Mouse (Mus musculus): ENCODE results near the gene Pyroxd1. TPM values are rescaled to one million over a fixed set of nuclear protein-coding genes. Genes with fewer than 3 reads are reported as not detected.

The Pyroxd1 gene
- total and polyA plus RNA-seq, 3 experiments, result 6.5 to 7.5 TPM; not detected in 1

- H3K36me3 ChIP-seq (ENCODE audit: control insufficient read depth in 1 of 2, insufficient read depth in 2 of 2, low read length in 2 of 2), result peaks cover 12 to 13% of the 10 kb centered on the region in 2 experiments
Measured at GRCm38 (mm10) chr6:142395756-142396155, 50.3 kb downstream of the Pyroxd1 start.

GRCm38 (mm10) chr6:142411140-142411539 is 65.7 kb downstream of the Pyroxd1 start:
- H3K4me1 ChIP-seq (ENCODE audit: control insufficient read depth in 1 of 2, insufficient read depth in 2 of 2, low read length in 2 of 2), result no peaks in the 10 kb centered on the region
- H3K9me3 ChIP-seq (replicated peaks; ENCODE audit: insufficient read depth, low read length), result no peaks in the 10 kb centered on the region
- H3K9ac ChIP-seq (ENCODE audit: control insufficient read depth, low read depth, low read length, poor library complexity, severe bottlenecking), result no peak overlapping the region
- H3K79me2 ChIP-seq (ENCODE audit: control insufficient read depth, insufficient read depth, low read length, poor library complexity), result no peaks in the 10 kb centered on the region
- no peak for DNase-seq (ENCODE audit: low read depth, low spot score)
- H3K27me3 ChIP-seq (ENCODE audit: control insufficient read depth in 1 of 2, insufficient read depth in 2 of 2, low read length in 2 of 2), result no peaks in the 10 kb centered on the region
- H3K27ac ChIP-seq (ENCODE audit: control insufficient read depth, low read depth, low read length), result no peak overlapping the region
- no peak overlapping the region for H3K4me3 ChIP-seq (ENCODE audit: control insufficient read depth in 1 of 2, insufficient read depth in 1 of 2, low read depth in 2 of 2, low read length in 2 of 2)
- no peaks in the 10 kb centered on the region for H3K36me3 ChIP-seq (ENCODE audit: control insufficient read depth in 1 of 2, insufficient read depth in 2 of 2, low read length in 2 of 2)
- no peak for TF ChIP-seq SIN3A (IDR thresholded peaks at IDR 0.05; ENCODE audit: low read length)
- TF ChIP-seq GATA1 (IDR thresholded peaks at IDR 0.05; ENCODE audit: low read depth, low read length), result no peak
- TF ChIP-seq MXI1 (IDR thresholded peaks at IDR 0.05; ENCODE audit: low read depth, low read length), result no peak
- TF ChIP-seq ELF1 (IDR thresholded peaks at IDR 0.05; ENCODE audit: low read depth, low read length), result no peak
- no peak for TF ChIP-seq MAFK (IDR thresholded peaks at IDR 0.05; ENCODE audit: borderline replicate concordance, low read depth, low read length)
- TF ChIP-seq SMC3 (IDR thresholded peaks at IDR 0.05; ENCODE audit: low read depth, low read length), result no peak
- TF ChIP-seq BHLHE40 (IDR thresholded peaks at IDR 0.05; ENCODE audit: borderline replicate concordance, low read depth, low read length), result no peak
- TF ChIP-seq TBP (IDR thresholded peaks at IDR 0.05; ENCODE audit: low read depth, low read length), result no peak
- no peak for TF ChIP-seq ZMIZ1 (IDR thresholded peaks at IDR 0.05; ENCODE audit: low read depth, low read length)
- no peak for TF ChIP-seq TCF12 (IDR thresholded peaks at IDR 0.05; ENCODE audit: low read depth, low read length)
- TF ChIP-seq MYB (IDR thresholded peaks at IDR 0.05; ENCODE audit: low read depth, low read length), result no peak
- no peak for TF ChIP-seq GABPA (IDR thresholded peaks at IDR 0.05; ENCODE audit: low read depth, low read length)
- no peak for TF ChIP-seq E2F4 (IDR thresholded peaks at IDR 0.05; ENCODE audit: borderline replicate concordance, low read depth, low read length)
- no peak for TF ChIP-seq RAD21 (IDR thresholded peaks at IDR 0.05; ENCODE audit: low read depth, low read length)
- no peak for TF ChIP-seq MAX (IDR thresholded peaks at IDR 0.05; ENCODE audit: low read length)
- no peak for TF ChIP-seq POLR2A (IDR thresholded peaks at IDR 0.05; ENCODE audit: control insufficient read depth in 1 of 2, insufficient read depth in 1 of 2, low read depth in 1 of 2, low read length in 2 of 2, poor library complexity in 1 of 2)
- no peak for TF ChIP-seq CHD2 (IDR thresholded peaks at IDR 0.05; ENCODE audit: low read length)
- TF ChIP-seq HCFC1 (IDR thresholded peaks at IDR 0.05; ENCODE audit: low read depth, low read length), result no peak

More at GRCm38 (mm10) chr6:142395756-142396155, 50.3 kb downstream of the Pyroxd1 start:
- no peaks in the 10 kb centered on the region for H3K27me3 ChIP-seq (ENCODE audit: control insufficient read depth in 1 of 2, insufficient read depth in 2 of 2, low read length in 2 of 2)
- H3K9ac ChIP-seq (ENCODE audit: control insufficient read depth, low read depth, low read length, poor library complexity, severe bottlenecking), result no peak overlapping the region
- H3K27ac ChIP-seq (ENCODE audit: control insufficient read depth, low read depth, low read length), result no peak overlapping the region
- peaks cover 4 to 10% of the 10 kb centered on the region in 2 experiments; a peak in 2 of 4 replicates for H3K4me1 ChIP-seq (ENCODE audit: control insufficient read depth in 1 of 2, insufficient read depth in 2 of 2, low read length in 2 of 2)
- no peak for DNase-seq (ENCODE audit: low read depth, low spot score)
- no peak overlapping the region for H3K4me3 ChIP-seq (ENCODE audit: control insufficient read depth in 1 of 2, insufficient read depth in 1 of 2, low read depth in 2 of 2, low read length in 2 of 2)
- H3K9me3 ChIP-seq (replicated peaks; ENCODE audit: insufficient read depth, low read length), result no peaks in the 10 kb centered on the region
- H3K79me2 ChIP-seq (ENCODE audit: control insufficient read depth, insufficient read depth, low read length, poor library complexity), result peaks cover 20% of the 10 kb centered on the region
- TF ChIP-seq MAZ (IDR thresholded peaks at IDR 0.05; ENCODE audit: low read depth, low read length), result no peak
- no peak for TF ChIP-seq UBTF (IDR thresholded peaks at IDR 0.05; ENCODE audit: borderline replicate concordance, insufficient read depth, low read depth, low read length)
- no peak for TF ChIP-seq BHLHE40 (IDR thresholded peaks at IDR 0.05; ENCODE audit: borderline replicate concordance, low read depth, low read length)
- no peak for TF ChIP-seq TBP (IDR thresholded peaks at IDR 0.05; ENCODE audit: low read depth, low read length)
- TF ChIP-seq POLR2AphosphoS2 (IDR thresholded peaks at IDR 0.05; ENCODE audit: low read length), result no peak
- TF ChIP-seq MAFK (IDR thresholded peaks at IDR 0.05; ENCODE audit: borderline replicate concordance, low read depth, low read length), result no peak
- TF ChIP-seq E2F4 (IDR thresholded peaks at IDR 0.05; ENCODE audit: borderline replicate concordance, low read depth, low read length), result no peak
- TF ChIP-seq NELFE (IDR thresholded peaks at IDR 0.05; ENCODE audit: low read depth, low read length), result no peak
- TF ChIP-seq ZMIZ1 (IDR thresholded peaks at IDR 0.05; ENCODE audit: low read depth, low read length), result no peak
- TF ChIP-seq USF1 (IDR thresholded peaks at IDR 0.05; ENCODE audit: low read depth, low read length), result no peak
- no peak for TF ChIP-seq CHD2 (IDR thresholded peaks at IDR 0.05; ENCODE audit: low read length)
- TF ChIP-seq SIN3A (IDR thresholded peaks at IDR 0.05; ENCODE audit: low read length), result no peak
- TF ChIP-seq ETS1 (IDR thresholded peaks at IDR 0.05; ENCODE audit: low read depth, low read length), result no peak
- no peak for TF ChIP-seq KAT2A (conservative IDR thresholded peaks at IDR 0.05; ENCODE audit: low read depth, low read length)
- TF ChIP-seq NRF1 (IDR thresholded peaks at IDR 0.05; ENCODE audit: insufficient read depth, low read depth, low read length, poor library complexity, severe bottlenecking), result no peak
- TF ChIP-seq POLR2A (IDR thresholded peaks at IDR 0.05; ENCODE audit: control insufficient read depth in 1 of 2, insufficient read depth in 1 of 2, low read depth in 1 of 2, low read length in 2 of 2, poor library complexity in 1 of 2), result no peak
- TF ChIP-seq MXI1 (IDR thresholded peaks at IDR 0.05; ENCODE audit: low read depth, low read length), result no peak
- no peak for TF ChIP-seq MYC (IDR thresholded peaks at IDR 0.05; ENCODE audit: low read depth, low read length)
- no peak for TF ChIP-seq CTCF (IDR thresholded peaks at IDR 0.05 in 2 of 3, conservative IDR thresholded peaks at IDR 0.05 in 1 of 3; ENCODE audit: control insufficient read depth in 1 of 3, insufficient read depth in 1 of 3, low read depth in 2 of 3, low read length in 3 of 3, poor library complexity in 1 of 3, severe bottlenecking in 1 of 3)

Data from MEL (cell line).